Mouse (Mus musculus) heart, embryonic 13.5 days (tissue): ENCODE data around the gene Lzts2. TPM values are rescaled to one million over a fixed set of nuclear protein-coding genes. Genes with fewer than 3 reads are reported as not detected.

Experiments
- ATAC-seq: fragments of 200-750 bp; cut with Nextera tagmentation; 2 replicates; pipeline ENCODE4 v1.8.0; 2017; ENCODE audit warnings: moderate TSS enrichment; ENCODE audit not compliant: insufficient number of reproducible peaks, low FRiP score, low TSS enrichment; ENCODE audit errors: extremely low read depth
- H3K27ac ChIP-seq: fragments of 300-500 bp; sonication (generic); replicated peaks from 2 replicates; pipeline ENCODE4 v1.5.1; 2015; ENCODE audit warnings: moderate library complexity, mild to moderate bottlenecking, inconsistent platforms
- H3K27me3 ChIP-seq: fragments of 300-500 bp; sonication (generic); replicated peaks from 2 replicates; pipeline ENCODE4 v1.6.1; 2015; ENCODE audit warnings: mild to moderate bottlenecking, inconsistent platforms
- H3K36me3 ChIP-seq: fragments of 300-500 bp; sonication (generic); 2 replicates; pipeline ENCODE4 v1.6.1; 2015; ENCODE audit warnings: mild to moderate bottlenecking, inconsistent platforms
- H3K4me1 ChIP-seq: fragments of 300-500 bp; sonication (generic); 2 replicates; pipeline ENCODE4 v1.6.1; 2015; ENCODE audit warnings: inconsistent platforms
- H3K4me2 ChIP-seq: fragments of 300-500 bp; sonication (generic); 2 replicates; pipeline ENCODE4 v1.6.1; 2015; ENCODE audit warnings: inconsistent platforms, mild to moderate bottlenecking, moderate library complexity
- H3K4me3 ChIP-seq: fragments of 300-500 bp; sonication (generic); 2 replicates; pipeline ENCODE4 v1.5.1; 2015; ENCODE audit warnings: moderate library complexity, mild to moderate bottlenecking, inconsistent platforms
- H3K9ac ChIP-seq: fragments of 300-500 bp; sonication (generic); 2 replicates; pipeline ENCODE4 v1.6.1; 2015; ENCODE audit warnings: inconsistent platforms, mild to moderate bottlenecking, moderate library complexity
- H3K9me3 ChIP-seq: fragments of 300-500 bp; sonication (generic); 2 replicates; pipeline ENCODE4 v1.6.1; 2016; ENCODE audit warnings: inconsistent platforms
- WGBS: fragments of 180-500 bp; shearing (Covaris S2); methylation state at CpG from one replicate; pipeline ENCODE4 v1.1.7; 2015; ENCODE audit warnings: mixed read lengths; 5-methylcytosine and 5-hydroxymethylcytosine counted together
- polyA plus RNA-seq: library from polyadenylated mRNA; unstranded; fragments of >200 nt; fragmentation: Nextera tagmentation; extraction: Ambion mirVana; gene quantifications from 2 replicates; pipeline ENCODE4 v1.2.1, GENCODE M21; 2015

The Lzts2 gene
- polyA plus RNA-seq, result 39.3 and 39.9 TPM in 2 replicates

GRCm38 (mm10) chr19:45014335-45014971, at the start of gene Lzts2:
Gene Lzts2, plus strand, starts transcription at chr19:45014414.
- no peaks in the 10 kb centered on the region for H3K27me3 ChIP-seq
- peak within 1 kb of the TSS; percentile 100 for H3K27ac ChIP-seq
- H3K9me3 ChIP-seq, result no peaks in the 10 kb centered on the region
- peak within 1 kb of the TSS; percentile 98 for H3K4me2 ChIP-seq
- H3K4me3 ChIP-seq, result peak within 1 kb of the TSS; percentile 85
- peak within 1 kb of the TSS; percentile 98 for H3K9ac ChIP-seq
- peaks cover 42% of the 10 kb centered on the region for H3K4me1 ChIP-seq
- WGBS, result 3% methylated on average over 10 of the region's 10 CpGs
- ATAC-seq, result no peak
- peaks cover 30% of the 10 kb centered on the region for H3K36me3 ChIP-seq

- Histone ChIP-seq H3K27ac (no peak overlapping the region), H3K9ac (no peak overlapping the region), H3K9me3 (no peaks in the 10 kb centered on the region), H3K4me3 (no peak overlapping the region), H3K27me3 (no peaks in the 10 kb centered on the region), H3K36me3 (peaks cover 93% of the 10 kb centered on the region), H3K4me1 (no peaks in the 10 kb centered on the region), H3K4me2 (no peak overlapping the region)
- ATAC-seq, result no peak
- 86% methylated on average over 1 of the region's 1 CpGs for WGBS
Observed at GRCm38 (mm10) chr19:44965978-44966377, 48.2 kb upstream of the Lzts2 start.

GRCm38 (mm10) chr19:44968329-44968728, 45.9 kb upstream of the Lzts2 start:
- Histone ChIP-seq H3K4me1 (no peaks in the 10 kb centered on the region), H3K4me2 (no peak overlapping the region), H3K9ac (no peak overlapping the region), H3K27me3 (no peaks in the 10 kb centered on the region), H3K36me3 (peaks cover 94% of the 10 kb centered on the region), H3K4me3 (no peak overlapping the region), H3K9me3 (no peaks in the 10 kb centered on the region), H3K27ac (no peak overlapping the region)
- WGBS, result 78% methylated on average over 3 of the region's 3 CpGs
- ATAC-seq, result no peak

- Histone ChIP-seq H3K9ac (no peak overlapping the region), H3K4me1 (no peaks in the 10 kb centered on the region), H3K4me2 (no peak overlapping the region), H3K9me3 (no peaks in the 10 kb centered on the region), H3K27me3 (no peaks in the 10 kb centered on the region), H3K4me3 (no peak overlapping the region), H3K36me3 (peaks cover 98% of the 10 kb centered on the region), H3K27ac (no peak overlapping the region)
- WGBS, result 80% methylated on average over 6 of the region's 6 CpGs
- ATAC-seq, result no peak
Observed at GRCm38 (mm10) chr19:44976636-44977035, 37.6 kb upstream of the Lzts2 start.

GRCm38 (mm10) chr19:44977148-44977547, 37.1 kb upstream of the Lzts2 start:
- WGBS, result 87% methylated on average over 6 of the region's 6 CpGs
- Histone ChIP-seq H3K4me1 (no peaks in the 10 kb centered on the region), H3K9ac (no peak overlapping the region), H3K27me3 (no peaks in the 10 kb centered on the region), H3K36me3 (peaks cover 98% of the 10 kb centered on the region), H3K27ac (no peak overlapping the region), H3K9me3 (no peaks in the 10 kb centered on the region), H3K4me3 (no peak overlapping the region), H3K4me2 (no peak overlapping the region)
- no peak for ATAC-seq

- no peak overlapping the region for H3K4me3 ChIP-seq
- H3K4me2 ChIP-seq, result no peak overlapping the region
- no peaks in the 10 kb centered on the region for H3K27me3 ChIP-seq
- peaks cover 2% of the 10 kb centered on the region; the same call in 1 of the 2 replicates for H3K4me1 ChIP-seq
- WGBS, result 83% methylated on average over 2 of the region's 2 CpGs
- H3K36me3 ChIP-seq, result peaks cover 81% of the 10 kb centered on the region
- no peak for ATAC-seq
- no peaks in the 10 kb centered on the region for H3K9me3 ChIP-seq
- H3K27ac ChIP-seq, result no peak overlapping the region
- no peak overlapping the region for H3K9ac ChIP-seq
Observed at GRCm38 (mm10) chr19:44980787-44981186, 33.4 kb upstream of the Lzts2 start.

- WGBS, result 77% methylated on average over 7 of the region's 7 CpGs
- no peak for ATAC-seq
- Histone ChIP-seq H3K27me3 (peaks cover 3% of the 10 kb centered on the region), H3K9ac (no peak overlapping the region), H3K4me2 (no peak overlapping the region), H3K9me3 (no peaks in the 10 kb centered on the region), H3K36me3 (peaks cover 63% of the 10 kb centered on the region), H3K4me3 (no peak overlapping the region), H3K27ac (no peak overlapping the region), H3K4me1 (peaks cover 2% of the 10 kb centered on the region; the same call in 1 of the 2 replicates)
Observed at GRCm38 (mm10) chr19:44982477-44983115, 31.6 kb upstream of the Lzts2 start.

- WGBS, result 84% methylated on average over 6 of the region's 6 CpGs
- peaks cover 9% of the 10 kb centered on the region for H3K27me3 ChIP-seq
- no peak overlapping the region for H3K27ac ChIP-seq
- H3K4me1 ChIP-seq, result peaks cover 5% of the 10 kb centered on the region
- ATAC-seq, result no peak
- peaks cover 55% of the 10 kb centered on the region for H3K36me3 ChIP-seq
- no peaks in the 10 kb centered on the region for H3K9me3 ChIP-seq
- no peak overlapping the region for H3K9ac ChIP-seq
- H3K4me3 ChIP-seq, result no peak overlapping the region
- no peak overlapping the region for H3K4me2 ChIP-seq
Observed at GRCm38 (mm10) chr19:44983366-44983765, 30.8 kb upstream of the Lzts2 start.

- WGBS, result 91% methylated on average over 4 of the region's 4 CpGs
- Histone ChIP-seq H3K9me3 (no peaks in the 10 kb centered on the region), H3K27me3 (peaks cover 9% of the 10 kb centered on the region), H3K4me2 (no peak overlapping the region), H3K36me3 (peaks cover 45% of the 10 kb centered on the region), H3K4me1 (peaks cover 10% of the 10 kb centered on the region), H3K9ac (no peak overlapping the region), H3K4me3 (no peak overlapping the region), H3K27ac (no peak overlapping the region)
- ATAC-seq, result no peak
Observed at GRCm38 (mm10) chr19:44984420-44984819, 29.8 kb upstream of the Lzts2 start.

- no peak overlapping the region for H3K27ac ChIP-seq
- 42% methylated on average over 5 of the region's 5 CpGs for WGBS
- peaks cover 14% of the 10 kb centered on the region for H3K27me3 ChIP-seq
- no peak overlapping the region for H3K4me3 ChIP-seq
- ATAC-seq, result no peak
- H3K4me2 ChIP-seq, result no peak overlapping the region
- H3K4me1 ChIP-seq, result peaks cover 16% of the 10 kb centered on the region
- no peak overlapping the region for H3K9ac ChIP-seq
- no peaks in the 10 kb centered on the region for H3K9me3 ChIP-seq
- H3K36me3 ChIP-seq, result peaks cover 35% of the 10 kb centered on the region
Observed at GRCm38 (mm10) chr19:44985159-44985988, 28.8 kb upstream of the Lzts2 start.

GRCm38 (mm10) chr19:44987004-44987403, 27.2 kb upstream of the Lzts2 start:
- WGBS, result 63% methylated on average over 6 of the region's 6 CpGs
- Histone ChIP-seq H3K4me1 (peaks cover 16% of the 10 kb centered on the region), H3K9ac (no peak overlapping the region), H3K36me3 (peaks cover 21% of the 10 kb centered on the region), H3K4me2 (no peak overlapping the region), H3K9me3 (no peaks in the 10 kb centered on the region), H3K27ac (no peak overlapping the region), H3K4me3 (no peak overlapping the region), H3K27me3 (peaks cover 14% of the 10 kb centered on the region)
- ATAC-seq, result no peak
